Mouse (Mus musculus): ENCODE measurements around the gene Camkmt.

DNA sequence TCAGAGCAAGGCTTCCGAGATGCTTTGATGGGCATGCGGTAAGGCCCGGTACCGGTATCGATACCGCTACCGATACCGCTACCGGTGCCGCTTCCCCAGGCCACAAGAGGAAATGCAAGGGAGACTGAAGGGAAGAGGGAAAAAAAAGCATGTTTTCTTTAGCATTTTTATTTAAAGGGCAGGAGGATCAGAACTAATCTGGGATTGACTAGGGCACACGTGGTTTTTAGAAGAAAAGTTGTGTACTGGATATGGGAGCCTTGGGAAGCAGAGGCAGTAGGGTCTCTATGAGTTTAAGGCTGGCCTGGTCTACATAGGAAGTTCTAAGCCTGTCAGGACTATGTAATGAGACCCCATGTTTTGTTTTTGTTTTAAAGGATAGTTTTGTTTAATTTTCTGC lies 167.0 kb downstream of the Camkmt start:
- no peak for TF ChIP-seq CTCF (IDR thresholded peaks at IDR 0.05; ENCODE audit: extremely low read depth, insufficient read length, insufficient replicate concordance, low read depth, low read length)
- no peak for TF ChIP-seq POLR2A (IDR thresholded peaks at IDR 0.05; ENCODE audit: low read depth, low read length)

All from small intestine, adult 2 months (tissue).